Mouse (Mus musculus) liver, postnatal 0 days (tissue): ENCODE data around the gene Fcgr1. TPM values are rescaled to one million over a fixed set of nuclear protein-coding genes. Genes with fewer than 3 reads are reported as not detected.
"Not testable (repeated sequence)": the region's sequence is repeated elsewhere in the genome, so short reads cannot be mapped to it uniquely, and the experiment has no call there.

Experiments
- ATAC-seq: fragments of 200-750 bp; cut with Nextera tagmentation; 2 replicates; pipeline ENCODE4 v1.8.0; 2017; ENCODE audit warnings: mild to moderate bottlenecking, moderate library complexity
- DNase-seq: peaks from one replicate; pipeline ENCODE4 v3.0.0-alpha.2; 2016
- H3K27ac ChIP-seq: fragments of 300-500 bp; sonication (generic); 2 replicates; pipeline ENCODE4 v1.5.1; 2014; ENCODE audit warnings: antibody characterized with exemption, moderate library complexity, mild to moderate bottlenecking, low read depth
- H3K27me3 ChIP-seq: fragments of 300-500 bp; sonication (generic); 2 replicates; pipeline ENCODE4 v1.6.1; 2014; ENCODE audit warnings: low read length, control low read depth, mixed read lengths; ENCODE audit not compliant: insufficient read depth
- H3K36me3 ChIP-seq: fragments of 300-500 bp; sonication (generic); replicated peaks from 2 replicates; pipeline ENCODE4 v1.6.1; 2014; ENCODE audit warnings: mild to moderate bottlenecking, control low read depth, low read length, moderate library complexity, mixed read lengths; ENCODE audit not compliant: insufficient read depth
- H3K4me1 ChIP-seq: fragments of 300-500 bp; sonication (generic); 2 replicates; pipeline ENCODE4 v1.6.1; 2014; ENCODE audit warnings: antibody characterized with exemption, mild to moderate bottlenecking, control low read depth; ENCODE audit not compliant: insufficient read depth
- H3K4me2 ChIP-seq: fragments of 300-500 bp; sonication (generic); 2 replicates; pipeline ENCODE4 v1.6.1; 2014; ENCODE audit warnings: low read depth, mild to moderate bottlenecking, low read length, moderate library complexity, mixed read lengths
- H3K4me3 ChIP-seq: fragments of 300-500 bp; sonication (generic); 2 replicates; pipeline ENCODE4 v1.5.1; 2014; ENCODE audit warnings: low read depth, low read length
- H3K9ac ChIP-seq: fragments of 300-500 bp; sonication (generic); replicated peaks from 2 replicates; pipeline ENCODE4 v1.6.1; 2014; ENCODE audit warnings: mild to moderate bottlenecking, moderate library complexity
- H3K9me3 ChIP-seq: fragments of 300-500 bp; sonication (generic); 2 replicates; pipeline ENCODE4 v1.6.1; 2016; ENCODE audit warnings: mild to moderate bottlenecking, control low read depth, low read length, mixed read lengths
- CTCF ChIP-seq: sonication (generic); IDR thresholded peaks from 2 replicates; pipeline ENCODE4 v1.5.1; 2016; ENCODE audit warnings: antibody characterized with exemption, low read depth
- EP300 ChIP-seq: IDR thresholded peaks from 2 replicates; pipeline ENCODE4 v1.6.1; 2016; ENCODE audit warnings: antibody characterized with exemption, low read depth, mild to moderate bottlenecking
- WGBS: fragments of 180-500 bp; shearing (Covaris S2); extraction: QIAGEN DNeasy Blood & Tissue Kit; methylation state at CpG from one replicate; pipeline ENCODE4 v1.1.7; 2014; ENCODE audit not compliant: insufficient replicate concordance; 5-methylcytosine and 5-hydroxymethylcytosine counted together
- polyA plus RNA-seq: library from polyadenylated mRNA; unstranded; fragments of >200 nt; fragmentation: Nextera tagmentation; extraction: Ambion mirVana; gene quantifications from 2 replicates; pipeline ENCODE4 v1.2.1, GENCODE M21; 2015

Fcgr1 gene
- polyA plus RNA-seq, 1 experiment from 2014 or later = 6.2 TPM

DNA sequence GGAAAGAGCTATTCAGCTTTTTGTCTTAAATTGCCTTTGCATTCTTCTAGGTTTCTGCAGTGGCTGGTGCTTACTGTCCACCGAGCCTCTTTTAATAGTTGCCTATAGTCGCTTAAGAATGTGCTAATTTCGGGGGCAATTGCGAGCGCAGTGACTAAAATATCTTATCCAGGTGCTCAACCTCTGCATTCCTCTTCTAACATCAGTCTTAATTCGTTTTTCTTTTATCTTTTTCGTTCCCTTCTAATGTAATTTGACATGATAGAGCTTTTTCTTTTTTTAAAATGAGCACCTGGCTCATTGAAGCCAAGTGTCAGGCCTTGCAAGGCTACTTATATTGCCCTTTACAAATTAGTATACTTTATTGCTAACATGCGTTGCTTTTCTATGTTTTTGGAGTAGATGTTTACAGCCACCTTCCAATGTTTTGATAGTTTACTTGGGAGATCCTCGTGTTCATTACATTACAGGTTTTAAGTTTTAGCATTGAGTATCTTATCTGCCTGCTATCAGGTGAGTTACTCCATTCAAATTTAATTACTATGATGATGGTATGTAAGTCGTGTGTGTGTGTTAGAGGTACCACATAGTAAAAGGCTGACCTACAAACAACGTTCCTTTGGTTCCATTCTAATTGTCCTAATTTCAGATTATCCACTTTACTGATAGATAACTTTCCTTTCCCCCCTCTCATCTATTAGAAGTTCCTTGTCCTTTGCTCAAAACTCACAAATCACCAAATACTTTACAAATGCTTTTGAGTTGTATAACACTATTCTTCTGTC lies 46.2 kb downstream of the Fcgr1 start:
- no peak for ATAC-seq
- no peak; the same call in 1 of the 2 replicates for TF ChIP-seq EP300
- TF ChIP-seq CTCF = no peak
- peak overlapping the region; percentile 82 for H3K27ac ChIP-seq
- H3K9ac ChIP-seq = peak overlapping the region; percentile 80
- peak overlapping the region; percentile 56 for H3K4me3 ChIP-seq
- H3K9me3 ChIP-seq = no peaks in the 10 kb centered on the region
- H3K4me1 ChIP-seq = peaks cover 38% of the 10 kb centered on the region
- WGBS = 3% methylated on average over 11 of the region's 11 CpGs
- H3K4me2 ChIP-seq = peak overlapping the region; percentile 71
- H3K36me3 ChIP-seq = no peaks in the 10 kb centered on the region
- peak; percentile 36 for DNase-seq
- no peaks in the 10 kb centered on the region for H3K27me3 ChIP-seq

DNA sequence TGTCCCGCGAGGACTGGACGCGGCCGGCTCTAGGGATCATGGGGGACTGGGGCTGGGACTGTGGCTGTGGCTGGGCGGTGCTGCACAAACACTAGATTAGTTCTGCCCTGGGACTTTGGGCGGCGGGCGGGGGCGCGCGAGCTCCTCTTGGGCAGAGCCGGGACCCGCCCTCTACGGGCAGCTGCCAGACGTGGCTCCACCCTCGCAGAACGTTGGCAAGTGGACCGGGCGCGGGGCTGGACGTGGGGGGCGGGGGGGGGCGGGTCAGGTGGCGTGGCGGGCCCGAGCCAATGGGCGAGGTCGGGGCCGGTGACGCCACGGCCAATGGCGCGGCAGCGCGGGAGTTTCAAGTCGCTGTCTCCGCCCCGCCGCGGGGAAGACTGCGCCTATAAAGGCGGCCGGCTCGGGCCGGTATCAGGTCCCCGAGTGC lies 47.3 kb downstream of the Fcgr1 start, which contains the start of gene Hist2h3c1:
Gene Hist2h3c1 (plus strand): TSS at position 259 of the 430 bp plus-strand sequence.
- peaks cover 38% of the 10 kb centered on the region for H3K4me1 ChIP-seq
- peak within 1 kb of the TSS; percentile 88 for H3K27ac ChIP-seq
- not testable (repeated sequence) for H3K27me3 ChIP-seq, H3K9me3 ChIP-seq, H3K36me3 ChIP-seq, DNase-seq
- WGBS = 7% methylated on average over 3 of the region's 47 CpGs
- peak within 1 kb of the TSS; percentile 71 for H3K4me2 ChIP-seq
- ATAC-seq = peak; percentile 85
- H3K9ac ChIP-seq = peak within 1 kb of the TSS; percentile 80
- H3K4me3 ChIP-seq = peak within 1 kb of the TSS; percentile 56

DNA sequence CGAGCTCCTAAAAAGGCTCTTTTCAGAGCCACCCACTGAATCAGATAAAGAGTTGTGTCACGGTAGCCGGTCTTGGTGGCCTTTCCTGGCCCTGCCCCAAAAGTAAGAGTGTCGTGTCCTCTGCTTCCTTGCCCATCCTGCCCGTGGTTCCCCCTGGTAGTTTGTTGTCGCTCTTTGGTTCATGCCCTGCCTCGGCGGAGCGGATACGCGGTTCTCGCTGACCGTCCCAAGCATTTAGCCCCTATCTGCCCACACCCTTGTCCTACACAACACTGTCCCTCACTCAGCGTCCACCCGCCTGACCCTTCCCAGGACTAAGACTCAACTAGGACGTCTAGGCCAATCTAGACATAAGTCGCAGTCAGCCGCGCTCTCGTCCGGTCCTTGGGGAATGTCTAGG lies 47.8 kb downstream of the Fcgr1 start:
- Histone ChIP-seq H3K4me1 (peaks cover 39% of the 10 kb centered on the region), H3K9ac (peak overlapping the region; percentile 61; the same call in 1 of the 2 replicates), H3K4me3 (peak overlapping the region; percentile 36), H3K27ac (peak overlapping the region; percentile 88)
- DNase-seq, H3K27me3 ChIP-seq, H3K4me2 ChIP-seq, H3K36me3 ChIP-seq, H3K9me3 ChIP-seq, ATAC-seq: not testable (repeated sequence)
- WGBS = 0% methylated on average over 9 of the region's 21 CpGs

DNA sequence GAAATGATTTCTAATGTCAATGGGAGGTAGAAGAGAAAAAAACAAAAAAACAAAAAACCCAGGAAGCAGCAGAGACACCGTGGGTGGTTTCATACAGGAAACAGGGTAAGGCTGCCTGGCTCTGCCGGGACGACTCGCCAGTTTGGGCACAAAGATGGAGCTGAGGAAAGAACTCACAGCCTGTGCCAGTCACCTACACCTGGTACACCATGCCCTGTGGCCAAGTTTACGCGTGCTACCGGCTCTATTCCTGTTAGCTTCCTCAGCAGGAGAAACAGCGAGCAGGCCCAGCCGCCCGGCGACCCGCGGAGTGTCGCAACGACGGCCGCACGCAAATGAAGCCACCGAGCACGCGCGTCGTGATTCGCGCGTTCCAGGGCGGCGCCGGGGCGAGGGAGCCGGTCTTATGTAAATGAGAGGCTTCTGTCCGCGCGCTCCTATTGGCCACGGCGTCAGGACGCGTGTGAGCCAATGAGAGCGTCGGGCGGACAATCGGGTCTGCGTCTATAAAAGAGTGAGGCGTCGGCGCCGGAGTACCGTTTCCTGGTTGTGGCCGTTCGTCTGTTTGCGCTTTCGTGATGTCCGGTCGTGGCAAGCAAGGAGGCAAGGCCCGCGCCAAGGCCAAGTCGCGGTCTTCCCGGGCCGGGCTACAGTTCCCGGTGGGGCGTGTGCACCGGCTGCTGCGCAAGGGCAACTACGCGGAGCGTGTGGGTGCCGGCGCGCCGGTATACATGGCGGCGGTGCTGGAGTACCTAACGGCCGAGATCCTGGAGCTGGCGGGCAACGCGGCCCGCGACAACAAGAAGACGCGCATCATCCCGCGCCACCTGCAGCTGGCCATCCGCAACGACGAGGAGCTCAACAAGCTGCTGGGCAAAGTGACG lies 48.5 kb downstream of the Fcgr1 start, which contains the start of gene Hist2h2aa1:
Gene Hist2h2aa1 (plus strand): TSS at position 495 of the 884 bp plus-strand sequence.
- Histone ChIP-seq H3K9ac (peak within 1 kb of the TSS; percentile 67), H3K4me3 (peak within 1 kb of the TSS; percentile 46), H3K27ac (peak within 1 kb of the TSS; percentile 95), H3K4me2 (peak within 1 kb of the TSS; percentile 66), H3K4me1 (peaks cover 37% of the 10 kb centered on the region)
- DNase-seq = peak; percentile 86
- ATAC-seq = peak; percentile 74
- WGBS = under 1% methylated on average over 24 of the region's 88 CpGs
- H3K27me3 ChIP-seq, H3K9me3 ChIP-seq, H3K36me3 ChIP-seq: not testable (repeated sequence)

DNA sequence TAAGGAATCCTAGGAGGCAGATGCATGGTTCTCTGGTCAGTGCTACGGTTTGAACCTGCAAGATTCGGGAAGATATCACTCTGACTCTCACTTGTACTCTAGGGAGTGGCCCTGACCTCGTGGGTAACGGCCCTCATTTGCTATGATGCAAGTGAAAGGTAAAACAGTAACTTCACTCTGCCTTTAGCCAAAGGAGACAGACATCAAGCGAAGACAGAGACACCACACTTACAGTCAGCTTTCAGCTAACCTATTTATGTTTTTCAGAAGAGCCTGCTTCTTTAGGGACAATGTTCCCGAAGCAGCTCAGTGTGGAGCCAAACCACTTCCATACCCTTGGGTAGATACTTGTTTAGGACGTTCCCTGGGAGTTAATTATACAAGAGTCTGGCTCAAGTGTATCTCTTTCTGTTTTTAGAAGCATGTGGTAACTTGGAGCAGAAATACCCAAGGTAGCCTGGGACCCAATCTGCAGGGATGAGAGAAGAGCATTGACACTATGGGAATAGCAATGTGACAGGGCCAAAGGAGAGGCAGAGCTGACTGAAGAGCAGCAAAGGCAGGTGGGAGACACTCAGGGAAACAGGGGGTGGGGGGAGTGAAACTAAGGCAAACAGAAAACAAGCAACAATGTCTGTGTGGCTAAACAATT lies 49.7 kb downstream of the Fcgr1 start:
- Histone ChIP-seq H3K36me3 (no peaks in the 10 kb centered on the region), H3K4me3 (peak overlapping the region; percentile 46), H3K9ac (peak overlapping the region; percentile 67), H3K27ac (peak overlapping the region; percentile 95), H3K4me1 (peaks cover 30% of the 10 kb centered on the region), H3K27me3 (no peaks in the 10 kb centered on the region), H3K4me2 (peak overlapping the region; percentile 66), H3K9me3 (no peaks in the 10 kb centered on the region)
- 52% methylated on average over 7 of the region's 7 CpGs for WGBS
- TF ChIP-seq EP300 (no peak), CTCF (no peak)
- DNase-seq (peak; percentile 48), ATAC-seq (no peak)

DNA sequence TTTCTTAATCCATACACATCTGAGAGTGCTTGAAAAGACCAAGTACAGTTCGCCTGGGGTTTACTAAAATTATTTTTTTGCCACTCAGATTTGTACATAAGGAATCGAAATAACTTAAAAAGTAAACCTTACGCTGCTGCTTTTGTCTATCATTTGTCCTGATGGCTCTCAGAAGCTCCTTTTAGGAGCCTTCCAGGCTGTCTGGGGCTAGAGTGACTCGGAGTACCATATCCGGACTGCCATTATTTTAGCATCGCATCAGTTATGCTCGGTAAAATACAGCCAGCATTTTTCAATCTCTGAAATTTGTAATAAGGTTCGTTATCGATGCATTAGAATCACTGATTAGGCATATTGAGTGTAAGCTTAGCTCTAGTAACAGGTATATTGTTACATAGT lies 53.0 kb downstream of the Fcgr1 start:
- Histone ChIP-seq H3K4me1 (peaks cover 37% of the 10 kb centered on the region), H3K9ac (peak overlapping the region; percentile 66), H3K27me3 (no peaks in the 10 kb centered on the region), H3K36me3 (no peaks in the 10 kb centered on the region), H3K4me2 (peak overlapping the region; percentile 64), H3K4me3 (peak overlapping the region; percentile 34; the same call in 1 of the 2 replicates), H3K27ac (peak overlapping the region; percentile 92), H3K9me3 (no peaks in the 10 kb centered on the region)
- TF ChIP-seq CTCF (no peak), EP300 (no peak)
- WGBS = 80% methylated on average over 9 of the region's 9 CpGs
- ATAC-seq = no peak
- no peak for DNase-seq
